Mouse (Mus musculus): ENCODE measurements around the gene Tnfrsf4. TPM values are rescaled to one million over a fixed set of nuclear protein-coding genes. Genes with fewer than 3 reads are reported as not detected.

Gene Tnfrsf4
- 3.3 and 4.4 TPM in 2 replicates for polyA plus RNA-seq (2012; rRNA removed)

DNA sequence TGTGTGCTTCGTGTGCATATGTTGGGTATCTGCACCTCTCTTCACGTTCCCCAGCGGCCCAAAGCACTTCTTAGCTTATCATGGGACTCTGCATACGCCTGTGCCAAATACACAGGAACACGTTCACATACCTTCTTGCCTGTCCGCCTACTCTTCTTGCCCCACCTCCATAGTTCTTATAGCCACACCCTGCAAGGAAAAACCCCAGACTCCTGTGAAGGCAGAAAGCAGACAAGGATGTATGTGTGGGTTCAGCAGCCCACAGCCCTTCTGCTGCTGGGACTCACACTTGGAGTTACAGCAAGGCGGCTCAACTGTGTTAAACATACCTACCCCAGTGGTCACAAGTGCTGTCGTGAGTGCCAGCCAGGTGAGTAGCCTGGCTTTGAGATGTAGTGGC is at the start of gene Tnfrsf4:
TSS of gene Tnfrsf4 (plus strand) at position 207 of the 400 bp plus-strand sequence.
- no peak for DNase-seq (ENCODE audit: low read depth)
- TF ChIP-seq CTCF (IDR thresholded peaks at IDR 0.05; ENCODE audit: borderline replicate concordance, extremely low read depth, insufficient read depth, insufficient read length) (no peak), POLR2A (IDR thresholded peaks at IDR 0.05; ENCODE audit: borderline replicate concordance, extremely low read depth, insufficient read depth, insufficient read length, poor library complexity, severe bottlenecking) (no peak)

DNA sequence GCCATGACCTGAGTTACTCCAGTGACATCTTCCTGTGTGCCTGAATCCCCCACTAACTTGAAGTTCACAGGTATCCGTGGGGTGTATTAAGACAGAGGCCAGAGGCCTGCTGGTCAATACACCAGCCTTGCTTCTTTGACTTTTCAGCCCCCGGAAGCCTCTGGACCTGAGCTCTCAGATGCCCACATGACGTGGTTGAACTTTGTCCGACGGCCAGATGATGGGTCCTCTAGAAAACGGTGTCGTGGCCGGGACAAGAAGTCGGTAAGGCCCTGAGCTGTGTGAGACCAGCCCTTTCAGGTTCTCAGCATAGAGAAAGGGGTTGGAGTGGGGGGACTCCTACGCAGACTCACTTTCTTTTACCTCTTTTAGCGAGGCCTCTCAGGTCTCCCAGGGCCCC is 49.2 kb upstream of the Tnfrsf4 start:
- DNase-seq (ENCODE audit: low read depth) = no peak
- no peak for TF ChIP-seq CTCF (IDR thresholded peaks at IDR 0.05; ENCODE audit: borderline replicate concordance, extremely low read depth, insufficient read depth, insufficient read length)
- TF ChIP-seq POLR2A (IDR thresholded peaks at IDR 0.05; ENCODE audit: borderline replicate concordance, extremely low read depth, insufficient read depth, insufficient read length, poor library complexity, severe bottlenecking) = no peak

DNA sequence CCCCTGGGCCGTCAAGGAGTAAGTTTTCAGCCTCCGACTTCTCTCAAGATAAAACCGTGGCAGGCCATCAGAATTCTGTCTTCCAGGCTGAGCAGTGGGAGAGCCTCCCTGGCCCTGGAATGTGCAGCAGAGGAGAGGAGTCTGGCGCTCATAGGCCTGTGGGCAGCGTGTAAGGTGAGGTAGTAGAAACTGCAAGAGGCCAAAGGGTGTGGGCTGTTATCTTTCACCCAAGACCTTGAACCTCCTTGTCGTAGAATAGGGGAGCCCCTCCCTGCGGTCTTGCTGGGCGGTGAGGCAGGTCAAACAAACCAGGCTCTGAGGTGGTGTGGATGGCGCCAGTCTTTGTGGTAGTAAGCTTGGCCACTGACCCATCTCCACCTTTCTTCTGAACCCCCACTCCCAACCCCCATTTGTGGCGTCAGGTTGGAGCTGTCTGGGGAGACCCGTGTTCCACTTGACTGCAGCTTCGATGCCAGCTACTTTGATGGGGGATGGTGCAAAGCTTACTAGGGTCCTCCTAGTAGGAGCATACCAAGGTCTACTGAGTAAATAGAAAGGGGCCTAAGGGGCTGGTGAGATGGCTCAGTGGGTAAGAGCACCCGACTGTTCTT is 44.5 kb upstream of the Tnfrsf4 start:
- DNase-seq (ENCODE audit: low read depth) = no peak
- TF ChIP-seq CTCF (IDR thresholded peaks at IDR 0.05; ENCODE audit: borderline replicate concordance, extremely low read depth, insufficient read depth, insufficient read length) (no peak), POLR2A (IDR thresholded peaks at IDR 0.05; ENCODE audit: borderline replicate concordance, extremely low read depth, insufficient read depth, insufficient read length, poor library complexity, severe bottlenecking) (no peak)

DNA sequence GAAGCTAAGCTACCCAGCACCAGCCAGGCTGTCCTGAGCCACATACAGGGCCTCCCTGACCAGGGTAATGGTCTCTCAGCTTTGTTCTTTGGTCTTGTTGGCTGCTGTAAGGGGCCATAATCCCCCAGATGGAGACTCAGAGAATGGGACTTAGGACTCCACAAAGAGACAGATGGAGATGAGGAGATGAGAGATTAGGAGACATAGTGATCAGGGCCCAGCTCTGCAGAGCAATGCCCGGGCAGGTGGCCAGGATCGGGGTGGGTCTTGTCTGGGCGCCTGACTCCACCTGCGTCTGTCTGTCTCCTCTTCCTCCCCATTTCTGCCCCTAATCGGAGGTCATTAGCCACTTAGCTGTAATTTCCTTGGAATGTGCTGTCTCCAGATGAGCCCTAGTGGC is 43.4 kb upstream of the Tnfrsf4 start:
- TF ChIP-seq POLR2A (IDR thresholded peaks at IDR 0.05; ENCODE audit: borderline replicate concordance, extremely low read depth, insufficient read depth, insufficient read length, poor library complexity, severe bottlenecking) (no peak), CTCF (IDR thresholded peaks at IDR 0.05; ENCODE audit: borderline replicate concordance, extremely low read depth, insufficient read depth, insufficient read length) (no peak)
- no peak for DNase-seq (ENCODE audit: low read depth)

DNA sequence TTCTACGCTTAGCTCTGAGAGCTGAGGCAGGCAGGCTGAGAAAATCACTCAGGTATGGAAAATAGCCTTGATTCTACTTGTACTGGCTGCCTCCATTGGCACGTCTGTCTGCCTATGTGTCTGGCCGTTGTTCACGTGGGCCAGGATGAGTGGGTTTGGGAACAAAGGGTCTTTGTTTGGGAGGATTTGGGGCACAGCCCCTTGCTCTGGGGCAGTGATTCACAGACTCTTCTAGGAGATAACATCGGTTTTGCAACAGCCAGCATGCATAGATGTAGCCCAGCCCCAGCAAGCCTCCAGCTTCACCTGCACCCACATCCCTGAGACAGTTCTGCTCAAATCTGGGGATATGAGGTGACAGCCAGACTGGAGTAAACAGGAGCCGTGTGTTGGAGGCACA is 41.0 kb upstream of the Tnfrsf4 start:
- DNase-seq (ENCODE audit: low read depth) = no peak
- TF ChIP-seq CTCF (IDR thresholded peaks at IDR 0.05; ENCODE audit: borderline replicate concordance, extremely low read depth, insufficient read depth, insufficient read length) = no peak
- TF ChIP-seq POLR2A (IDR thresholded peaks at IDR 0.05; ENCODE audit: borderline replicate concordance, extremely low read depth, insufficient read depth, insufficient read length, poor library complexity, severe bottlenecking) = no peak

DNA sequence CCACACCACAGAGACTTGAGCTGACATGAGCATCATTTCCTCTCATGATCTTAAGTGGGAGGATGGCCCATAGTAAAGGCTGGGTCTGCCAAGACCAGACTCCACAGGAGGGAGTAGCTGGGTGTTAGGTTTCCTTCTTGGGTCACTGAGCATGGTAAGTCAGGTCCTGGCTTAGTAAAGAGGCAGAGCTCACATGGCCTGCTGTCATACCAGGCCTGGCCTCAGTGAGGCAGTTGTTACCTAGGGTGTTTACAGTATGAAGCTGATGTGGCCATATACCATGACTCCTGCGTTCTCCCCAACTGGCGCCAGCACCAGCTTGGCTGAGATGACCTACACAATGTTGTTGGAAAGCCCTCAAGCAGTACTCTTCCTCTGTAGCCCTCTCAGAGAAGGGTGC is 40.4 kb upstream of the Tnfrsf4 start:
- DNase-seq (ENCODE audit: low read depth) = no peak
- TF ChIP-seq CTCF (IDR thresholded peaks at IDR 0.05; ENCODE audit: borderline replicate concordance, extremely low read depth, insufficient read depth, insufficient read length) = no peak
- TF ChIP-seq POLR2A (IDR thresholded peaks at IDR 0.05; ENCODE audit: borderline replicate concordance, extremely low read depth, insufficient read depth, insufficient read length, poor library complexity, severe bottlenecking) = no peak

DNA sequence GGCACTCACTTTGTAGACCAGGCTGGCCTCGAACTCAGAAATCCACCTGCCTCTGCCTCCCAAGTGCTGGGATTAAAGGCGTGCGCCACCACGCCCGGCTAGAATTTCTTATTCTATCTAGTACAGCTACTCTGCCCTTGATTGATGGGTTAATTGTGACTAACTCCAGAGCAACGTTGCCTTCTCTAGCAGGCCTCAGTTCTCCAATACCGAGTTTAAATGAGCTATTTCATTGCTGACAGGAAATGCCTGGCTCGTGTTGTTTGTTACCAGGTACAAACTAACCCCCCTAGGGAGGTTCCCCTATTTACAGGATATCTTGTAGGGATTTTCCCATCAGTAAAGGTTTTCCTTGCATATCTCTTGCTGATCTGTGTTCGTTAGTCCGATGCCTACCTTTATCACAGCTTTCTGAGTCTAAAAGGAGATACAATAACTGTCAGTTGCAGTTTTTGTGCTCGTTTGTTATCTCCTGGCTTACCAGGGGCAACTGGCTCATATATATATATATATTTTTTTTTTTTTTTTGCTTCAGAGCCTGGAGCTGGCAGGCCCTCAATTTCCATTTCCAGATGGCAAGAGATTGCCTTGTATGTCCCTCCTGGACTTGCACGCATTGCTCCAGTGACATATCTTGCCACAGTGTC is 32.1 kb upstream of the Tnfrsf4 start:
- DNase-seq (ENCODE audit: low read depth) = no peak
- TF ChIP-seq POLR2A (IDR thresholded peaks at IDR 0.05; ENCODE audit: borderline replicate concordance, extremely low read depth, insufficient read depth, insufficient read length, poor library complexity, severe bottlenecking) = no peak
- no peak for TF ChIP-seq CTCF (IDR thresholded peaks at IDR 0.05; ENCODE audit: borderline replicate concordance, extremely low read depth, insufficient read depth, insufficient read length)

DNA sequence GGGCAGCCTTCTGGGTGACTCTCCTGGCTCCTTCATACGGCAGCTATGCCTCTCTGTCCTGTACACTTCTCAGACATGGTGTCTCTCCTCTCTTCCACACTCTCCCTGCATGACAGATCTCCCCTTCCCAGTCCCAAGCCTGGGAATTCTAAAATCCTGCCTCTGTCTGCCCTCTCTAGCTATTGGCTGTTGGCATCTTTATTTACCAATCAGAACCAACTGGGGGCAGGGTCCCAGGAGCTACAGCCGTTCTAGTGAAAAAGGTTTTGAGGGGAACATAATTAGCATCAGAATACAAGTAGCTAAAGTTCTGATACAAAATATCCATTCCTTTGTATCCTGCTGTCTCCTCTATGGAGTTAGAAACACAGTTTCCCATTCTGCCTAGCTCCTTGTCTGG is 29.9 kb upstream of the Tnfrsf4 start:
- no peak for TF ChIP-seq CTCF (IDR thresholded peaks at IDR 0.05; ENCODE audit: borderline replicate concordance, extremely low read depth, insufficient read depth, insufficient read length)
- no peak for TF ChIP-seq POLR2A (IDR thresholded peaks at IDR 0.05; ENCODE audit: borderline replicate concordance, extremely low read depth, insufficient read depth, insufficient read length, poor library complexity, severe bottlenecking)
- DNase-seq (ENCODE audit: low read depth) = peak; percentile 32

DNA sequence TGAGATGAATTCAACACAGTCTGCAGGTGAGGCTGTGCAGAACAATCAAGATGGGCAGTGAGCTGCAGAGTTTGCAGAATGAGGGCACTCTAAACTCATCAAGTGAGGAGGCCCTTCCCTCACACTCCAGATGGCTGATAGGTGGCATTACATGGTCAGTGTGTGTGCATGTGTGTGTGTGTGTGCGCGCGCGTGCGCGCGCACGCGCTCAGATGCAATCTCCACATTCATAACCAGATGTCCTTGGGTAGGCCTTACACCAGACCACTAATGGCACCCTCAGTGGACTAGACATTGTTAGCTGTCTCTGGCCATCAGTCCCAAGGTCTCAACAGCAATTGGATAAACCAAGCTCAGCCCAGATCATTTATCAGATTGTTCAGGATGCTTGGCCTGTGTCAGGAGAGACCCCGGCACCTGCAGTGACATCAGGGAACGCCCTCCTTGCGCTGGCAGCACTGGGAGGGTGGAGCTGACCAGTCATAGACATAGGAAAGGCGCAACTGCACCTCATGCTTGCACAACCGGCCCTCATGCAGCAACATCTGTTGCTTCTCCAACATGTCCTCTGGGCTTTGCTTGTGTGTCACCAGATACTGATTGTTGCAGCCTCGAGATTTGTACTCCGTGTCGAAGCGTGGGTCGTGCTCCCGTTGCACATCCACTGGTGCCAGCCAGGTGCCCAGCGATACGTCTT is 22.3 kb upstream of the Tnfrsf4 start:
- DNase-seq (ENCODE audit: low read depth) = no peak
- no peak for TF ChIP-seq POLR2A (IDR thresholded peaks at IDR 0.05; ENCODE audit: borderline replicate concordance, extremely low read depth, insufficient read depth, insufficient read length, poor library complexity, severe bottlenecking)
- no peak for TF ChIP-seq CTCF (IDR thresholded peaks at IDR 0.05; ENCODE audit: borderline replicate concordance, extremely low read depth, insufficient read depth, insufficient read length)

DNA sequence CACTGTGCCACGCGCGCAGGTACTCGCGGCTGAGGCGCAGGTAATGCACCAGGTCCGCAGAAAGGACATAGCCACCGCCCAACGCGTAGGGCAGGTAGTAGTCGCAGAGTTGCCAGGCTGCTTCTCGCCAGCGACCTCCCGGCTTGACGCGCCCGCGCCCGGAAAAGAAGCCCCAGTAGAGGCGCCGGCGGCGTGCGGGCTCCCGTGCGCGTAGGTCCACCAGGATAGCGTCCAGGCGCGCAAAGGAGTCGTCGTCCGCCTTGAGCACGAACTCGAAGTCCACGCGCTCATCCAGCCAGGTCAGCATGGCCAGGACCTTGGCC is 21.8 kb upstream of the Tnfrsf4 start:
- DNase-seq (ENCODE audit: low read depth) = no peak
- TF ChIP-seq CTCF (IDR thresholded peaks at IDR 0.05; ENCODE audit: borderline replicate concordance, extremely low read depth, insufficient read depth, insufficient read length) = no peak
- no peak for TF ChIP-seq POLR2A (IDR thresholded peaks at IDR 0.05; ENCODE audit: borderline replicate concordance, extremely low read depth, insufficient read depth, insufficient read length, poor library complexity, severe bottlenecking)

DNA sequence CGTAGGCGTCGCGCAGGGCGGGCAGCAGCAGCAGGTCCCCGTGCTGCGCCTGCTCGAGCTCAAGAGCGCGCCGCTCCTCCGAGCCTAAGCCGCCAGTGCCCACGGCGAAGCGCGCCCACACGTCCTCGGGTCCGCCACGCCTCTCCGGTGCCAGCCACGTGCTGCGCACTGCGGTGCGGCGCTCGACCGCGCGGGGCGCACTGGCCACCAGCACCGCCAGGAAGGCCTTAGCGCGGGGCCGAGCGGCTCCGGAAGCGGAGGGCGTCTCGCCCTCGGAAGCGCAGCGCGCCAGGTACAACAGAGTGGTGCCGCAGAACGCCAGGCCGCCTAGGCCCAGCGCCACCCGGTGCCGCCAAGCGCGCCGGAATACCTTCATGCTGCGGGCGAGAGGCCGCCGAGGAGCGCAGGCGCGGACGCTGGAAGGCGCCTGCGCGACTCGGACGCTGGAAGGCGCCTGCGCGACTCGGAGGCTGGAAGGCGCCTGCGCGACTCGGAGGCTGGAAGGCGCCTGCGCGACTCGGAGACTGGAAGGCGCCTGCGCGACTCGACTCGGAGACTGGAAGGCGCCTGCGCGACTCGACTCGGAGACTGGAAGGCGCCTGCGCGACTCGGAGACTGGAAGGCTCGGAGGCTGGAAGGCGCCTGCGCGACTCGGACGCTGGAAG is 21.3 kb upstream of the Tnfrsf4 start, which contains the start of the genes B3galt6 and Sdf4:
TSS of gene B3galt6 (minus strand) at position 409 of the 665 bp plus-strand sequence.
TSS of gene Sdf4 (plus strand) at position 632 of the 665 bp plus-strand sequence.
- TF ChIP-seq POLR2A (IDR thresholded peaks at IDR 0.05; ENCODE audit: borderline replicate concordance, extremely low read depth, insufficient read depth, insufficient read length, poor library complexity, severe bottlenecking) = peak; percentile 85
- TF ChIP-seq CTCF (IDR thresholded peaks at IDR 0.05; ENCODE audit: borderline replicate concordance, extremely low read depth, insufficient read depth, insufficient read length) = peak; percentile 74
- DNase-seq (ENCODE audit: low read depth) = peak; percentile 98
